Mouse (Mus musculus): Measurements from ENCODE around the gene Abca13.

DNA sequence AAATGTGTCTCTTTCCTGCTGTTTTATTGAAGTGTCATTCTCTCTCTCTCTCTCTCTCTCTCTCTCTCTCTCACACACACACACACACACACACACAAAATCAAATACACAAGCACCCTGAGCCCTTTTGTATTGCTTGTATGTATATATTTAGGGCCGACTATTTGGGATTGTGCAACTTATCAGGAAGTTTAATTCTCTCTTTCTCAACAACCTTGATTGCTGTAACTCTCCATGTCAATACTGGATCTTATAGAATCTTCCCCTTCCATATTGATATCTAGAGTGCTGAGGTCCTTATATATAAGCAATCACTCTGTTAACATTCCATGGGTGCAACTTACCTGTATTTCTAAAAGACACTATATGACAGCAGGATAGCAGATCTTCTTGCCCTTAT lies 433.0 kb downstream of the Abca13 start:
- TF ChIP-seq CTCF (IDR thresholded peaks at IDR 0.05; ENCODE audit: low read depth, low read length) (no peak), POLR2A (IDR thresholded peaks at IDR 0.05; ENCODE audit: borderline replicate concordance, low read depth, low read length) (no peak)
